Mouse (Mus musculus) C2C12 (cell line): ENCODE results near the gene Pcbp2. TPM values are rescaled to one million over a fixed set of nuclear protein-coding genes. Genes with fewer than 3 reads are reported as not detected.

Experiments
- H3K27me3 ChIP-seq: one replicate; pipeline ENCODE4 v1.6.1; 2011; ENCODE audit not compliant: control insufficient read depth, insufficient read depth, insufficient read length
- H3K36me3 ChIP-seq: one replicate; pipeline ENCODE4 v1.6.1; 2011; ENCODE audit not compliant: control insufficient read depth, insufficient read depth
- H3K4me3 ChIP-seq: one replicate; pipeline ENCODE4 v1.5.1; 2011; ENCODE audit warnings: mild to moderate bottlenecking, control low read depth; ENCODE audit not compliant: poor library complexity, insufficient read depth, severe bottlenecking
- H3K79me2 ChIP-seq: one replicate; pipeline ENCODE4 v1.6.1; 2011; ENCODE audit not compliant: control insufficient read depth, insufficient read depth
- H3K79me3 ChIP-seq: one replicate; pipeline ENCODE4 v1.6.1; 2011; ENCODE audit warnings: low read depth, control low read depth
- H3ac ChIP-seq: one replicate; pipeline ENCODE3; 2011; ENCODE audit warnings: low read depth; ENCODE audit not compliant: control insufficient read depth, insufficient read length
- CEBPB ChIP-seq: IDR thresholded peaks from one replicate; pipeline ENCODE4 v1.6.1; 2011; ENCODE audit warnings: low read depth, mild to moderate bottlenecking, control low read depth, moderate library complexity
- CTCF ChIP-seq: IDR thresholded peaks from one replicate; pipeline ENCODE4 v1.5.1; 2011; ENCODE audit not compliant: control insufficient read depth, insufficient read depth, insufficient read length
- FOSL1 ChIP-seq: IDR thresholded peaks from one replicate; pipeline ENCODE4 v1.8.0; 2011; ENCODE audit warnings: mild to moderate bottlenecking, low read length; ENCODE audit not compliant: poor library complexity, insufficient read depth, severe bottlenecking
- MAX ChIP-seq: IDR thresholded peaks from one replicate; pipeline ENCODE4 v1.6.1; 2011; ENCODE audit warnings: mild to moderate bottlenecking, control low read depth
- MYOD1 ChIP-seq: IDR thresholded peaks from one replicate; pipeline ENCODE4 v1.6.1; 2011; ENCODE audit warnings: low read depth; ENCODE audit not compliant: control insufficient read depth, insufficient read length
- MYOG ChIP-seq: IDR thresholded peaks from one replicate; pipeline ENCODE4 v1.6.1; 2011; ENCODE audit not compliant: control insufficient read depth, insufficient read length; ENCODE audit errors: extremely low read depth
- USF1 ChIP-seq: IDR thresholded peaks from one replicate; pipeline ENCODE4 v1.6.1; 2011; ENCODE audit warnings: low read depth, mild to moderate bottlenecking, control low read depth, moderate library complexity
- polyA plus RNA-seq: library from polyadenylated mRNA; unstranded; fragments of >200 nt; fragmentation: generic; extraction: Trizol; gene quantifications from one replicate; pipeline ENCODE4 v1.2.1, GENCODE M21; 2012; ENCODE audit warnings: missing spikeins

Gene Pcbp2
- polyA plus RNA-seq, 1 experiment: 1,132 TPM

DNA sequence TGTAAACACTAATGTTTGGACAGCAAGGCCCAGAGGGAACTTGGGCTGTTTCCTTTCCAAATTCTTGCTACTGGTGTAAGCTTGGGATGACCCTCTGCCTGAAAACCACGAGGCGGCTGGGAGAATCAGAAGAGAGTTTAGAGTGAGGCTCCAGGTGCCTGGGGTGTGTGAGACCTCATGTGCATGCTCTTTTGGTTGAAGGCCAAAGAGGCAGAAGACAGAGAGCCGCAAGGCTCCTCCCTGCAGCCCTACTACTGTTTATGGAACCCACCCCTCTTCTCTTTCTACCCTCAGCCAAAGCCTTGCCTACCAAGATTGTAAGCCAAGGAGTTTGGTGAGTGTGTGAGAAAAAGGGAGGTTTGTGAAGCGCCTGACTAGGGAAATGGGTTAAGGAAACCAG, 45.5 kb downstream of the Pcbp2 start:
- Histone ChIP-seq H3ac (peak overlapping the region; percentile 88), H3K27me3 (no peaks in the 10 kb centered on the region), H3K79me3 (peaks cover 35% of the 10 kb centered on the region), H3K36me3 (peaks cover 16% of the 10 kb centered on the region), H3K79me2 (peaks cover 66% of the 10 kb centered on the region), H3K4me3 (peak overlapping the region; percentile 75)
- TF ChIP-seq MAX (no peak), MYOG (no peak), USF1 (no peak), FOSL1 (no peak), CEBPB (no peak), CTCF (no peak), MYOD1 (no peak)

GRCm38 (mm10) chr15:102516293-102516692, 46.0 kb downstream of the Pcbp2 start:
- Histone ChIP-seq H3K27me3 (no peaks in the 10 kb centered on the region), H3ac (peak overlapping the region; percentile 88), H3K36me3 (peaks cover 21% of the 10 kb centered on the region), H3K4me3 (peak overlapping the region; percentile 75), H3K79me2 (peaks cover 69% of the 10 kb centered on the region), H3K79me3 (peaks cover 36% of the 10 kb centered on the region)
- TF ChIP-seq MAX (no peak), MYOG (no peak), CTCF (no peak), CEBPB (no peak), FOSL1 (no peak), USF1 (no peak), MYOD1 (no peak)

DNA sequence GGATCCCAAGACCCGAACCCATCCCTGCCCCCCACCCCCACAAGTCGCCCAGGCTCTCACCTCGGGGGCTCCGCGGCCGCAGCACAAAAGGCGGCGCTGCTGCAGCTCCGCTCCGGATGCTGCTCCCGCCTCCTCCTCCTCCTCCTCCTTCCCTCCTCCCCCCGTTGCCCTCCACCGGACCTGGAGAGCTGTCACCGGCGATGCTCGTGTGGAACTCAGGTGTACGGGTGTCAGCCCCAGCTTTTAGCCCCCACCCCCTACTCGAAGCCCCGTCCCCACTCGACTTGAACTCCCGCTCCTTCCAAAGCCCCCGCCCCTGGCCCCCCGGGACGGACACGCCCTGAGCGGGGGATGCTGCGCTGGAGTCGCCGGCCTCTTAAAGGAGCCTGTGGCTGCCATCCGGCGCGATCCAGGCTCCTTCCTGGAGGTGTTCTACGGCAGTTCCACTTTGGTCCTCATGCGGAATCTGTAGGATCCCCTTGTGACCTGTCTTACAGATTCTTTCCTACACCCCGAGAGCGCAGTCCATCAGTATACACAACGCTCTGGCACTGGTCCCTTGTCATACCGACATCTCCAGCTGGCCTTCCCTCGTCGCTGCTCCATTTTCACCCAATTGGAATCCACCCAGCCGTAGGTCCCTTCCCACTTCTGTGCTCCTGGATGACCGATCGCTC, 46.5 kb downstream of the Pcbp2 start, which contains the start of gene Map3k12:
Map3k12 (minus strand) TSS at position 337 of the 677 bp plus-strand sequence.
- peaks cover 26% of the 10 kb centered on the region for H3K36me3 ChIP-seq
- peaks cover 36% of the 10 kb centered on the region for H3K79me3 ChIP-seq
- H3K79me2 ChIP-seq: peaks cover 71% of the 10 kb centered on the region
- H3K27me3 ChIP-seq: no peaks in the 10 kb centered on the region
- peak within 1 kb of the TSS; percentile 88 for H3ac ChIP-seq
- peak within 1 kb of the TSS; percentile 75 for H3K4me3 ChIP-seq
- peak; percentile 7 for TF ChIP-seq CTCF
- no peak for TF ChIP-seq CEBPB

GRCm38 (mm10) chr15:102517631-102517975, 47.3 kb downstream of the Pcbp2 start:
- H3K36me3 ChIP-seq: peaks cover 34% of the 10 kb centered on the region
- H3ac ChIP-seq: peak overlapping the region; percentile 25
- peak overlapping the region; percentile 75 for H3K4me3 ChIP-seq
- H3K79me3 ChIP-seq: peaks cover 36% of the 10 kb centered on the region
- H3K79me2 ChIP-seq: peaks cover 66% of the 10 kb centered on the region
- no peaks in the 10 kb centered on the region for H3K27me3 ChIP-seq
- TF ChIP-seq CEBPB: no peak
- TF ChIP-seq FOSL1: no peak
- no peak for TF ChIP-seq CTCF
- no peak for TF ChIP-seq USF1
- TF ChIP-seq MAX: peak; percentile 29
- TF ChIP-seq MYOD1: no peak
- TF ChIP-seq MYOG: no peak

GRCm38 (mm10) chr15:102517976-102518858, 47.9 kb downstream of the Pcbp2 start, which contains the start of gene Tarbp2:
TSS of gene Tarbp2 (plus strand) at chr15:102518192.
- H3ac ChIP-seq: peak within 1 kb of the TSS; percentile 88
- H3K27me3 ChIP-seq: no peaks in the 10 kb centered on the region
- peaks cover 38% of the 10 kb centered on the region for H3K36me3 ChIP-seq
- H3K79me3 ChIP-seq: peaks cover 36% of the 10 kb centered on the region
- peak within 1 kb of the TSS; percentile 75 for H3K4me3 ChIP-seq
- peaks cover 59% of the 10 kb centered on the region for H3K79me2 ChIP-seq
- TF ChIP-seq FOSL1: no peak
- no peak for TF ChIP-seq MYOG
- TF ChIP-seq CTCF: no peak
- peak; percentile 39 for TF ChIP-seq MAX
- no peak for TF ChIP-seq CEBPB
- TF ChIP-seq USF1: no peak
- TF ChIP-seq MYOD1: no peak
